8 mouse cellular contexts compared by ENCODE assay signal in the genomic region with DNA sequence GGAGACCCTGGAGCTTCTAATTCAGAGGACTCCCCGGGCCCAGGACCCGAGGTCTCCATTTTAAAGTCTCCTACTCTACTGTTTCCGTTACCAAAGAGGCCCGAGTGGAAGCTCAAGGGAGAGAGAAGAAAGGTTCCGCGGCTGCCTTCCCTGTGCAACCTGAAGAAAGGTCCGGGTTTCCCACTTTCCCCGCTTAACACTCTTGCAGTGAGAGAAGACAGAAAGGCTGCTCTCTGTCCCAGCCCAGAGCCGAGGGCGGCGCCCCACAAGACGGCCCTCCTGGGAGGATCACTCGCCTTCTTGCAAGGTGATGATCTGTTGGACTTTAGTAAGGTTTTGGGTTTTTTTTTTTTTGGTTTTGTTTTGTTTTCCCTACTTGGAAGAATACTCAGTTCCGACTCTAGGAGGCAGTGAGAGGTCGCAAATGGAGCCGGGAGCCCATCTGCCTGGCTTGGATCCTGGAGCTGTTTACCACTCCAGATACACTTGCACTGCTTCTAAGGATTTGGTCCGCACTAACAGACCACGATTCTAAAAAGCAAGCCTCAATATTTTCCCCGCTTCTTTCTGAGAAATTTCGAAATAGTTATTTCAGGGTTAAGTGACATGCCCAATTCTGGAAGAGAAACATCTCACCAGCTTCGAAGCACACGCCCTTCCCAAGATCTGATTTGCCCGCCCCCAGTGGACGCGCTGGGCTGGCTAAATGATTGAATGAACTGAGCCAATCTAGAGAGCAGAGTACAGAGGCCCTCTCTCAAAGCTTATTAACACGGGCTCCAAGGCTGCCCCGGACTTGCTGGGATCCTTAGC. TPM values are rescaled to one million over a fixed set of nuclear protein-coding genes. Genes with fewer than 3 reads are reported as not detected.
DNase-seq lines count a peak whose midpoint lies in the region; ATAC-seq lines count a peak whose summit lies in the region.

A gene (minus strand): TSS at position 101 of the 813 bp plus-strand sequence.

- H3K4me1 ChIP-seq in intestine, embryonic 14.5 days (replicated peaks; ENCODE audit: control insufficient read depth, insufficient read depth, low read length): peaks cover 15% of the 10 kb centered on the region

- peak; percentile 89 to 91 for DNase-seq in adrenal gland, adult 18-20 months (ENCODE audit: low spot score in 2 of 2)
- peak; percentile 92 for DNase-seq in embryo, embryonic 11 days
- peak; percentile 83 for DNase-seq in gastrocnemius, postnatal 25 days
- peak; percentile 99 for DNase-seq in intestine, embryonic 14.5 days (ENCODE audit: low spot score)
- DNase-seq in left cerebral cortex, postnatal 14 days (ENCODE audit: low spot score in 2 of 2): peak; percentile 92 to 93
- peak; percentile 94 for DNase-seq in mesoderm, embryonic 11.5 days (ENCODE audit: low read depth, low spot score)
- peak; percentile 79 to 84 for DNase-seq in right cerebral cortex, postnatal 36 days (ENCODE audit: low spot score in 2 of 2)
- DNase-seq in yolk sac, embryonic 10.5 days (ENCODE audit: low spot score): peak; percentile 90

- WGBS in intestine, embryonic 14.5 days: 0% methylated on average over 27 of the region's 27 CpGs

- peak within 1 kb of the TSS; percentile 97 for H3K4me2 ChIP-seq in intestine, embryonic 14.5 days (ENCODE audit: low read length)

- H3K4me3 ChIP-seq in intestine, embryonic 14.5 days (ENCODE audit: low read depth, low read length): peak within 1 kb of the TSS; percentile 83

- no peaks in the 10 kb centered on the region for H3K9me3 ChIP-seq in intestine, embryonic 14.5 days (ENCODE audit: control insufficient read depth, low read length)

- H3K27me3 ChIP-seq in intestine, embryonic 14.5 days (replicated peaks; ENCODE audit: control insufficient read depth, insufficient read depth, low read length): no peaks in the 10 kb centered on the region

- peak; percentile 91 for ATAC-seq in intestine, embryonic 14.5 days (replicated peaks; ENCODE audit: low FRiP score, low TSS enrichment, low read depth)

- H3K36me3 ChIP-seq in intestine, embryonic 14.5 days (ENCODE audit: control insufficient read depth, insufficient read depth, low read length): peaks cover 18% of the 10 kb centered on the region

- peak within 1 kb of the TSS; percentile 78 for H3K9ac ChIP-seq in intestine, embryonic 14.5 days (ENCODE audit: low read length)

- intact Hi-C loops in left cerebral cortex, postnatal 14 days (cut with DNase I): loop anchor here (1.0 to 10.0 kb wide), 4 partner anchors 52 to 454 kb away; a partner anchor contains a TSS

- peak within 1 kb of the TSS; percentile 57; the same call in 1 of the 2 replicates for H3K27ac ChIP-seq in intestine, embryonic 14.5 days (ENCODE audit: low read depth)

RNA-seq across cellular contexts. Expression of the gene that starts here (rescaled TPM):
- total RNA-seq in adrenal gland, adult 18-20 months (2021): 100 to 1,000 TPM; 121 to 161 TPM
- 100 to 1,000 TPM; 139 to 141 TPM for total RNA-seq in gastrocnemius, postnatal 25 days (2021)
- 124 and 135 TPM in 2 replicates for polyA plus RNA-seq in intestine, embryonic 14.5 days (2014; fragmentation: Nextera tagmentation; extraction: Ambion mirVana)
- total RNA-seq in left cerebral cortex, postnatal 14 days (2021): 10 to 100 TPM; 89.9 to 94.8 TPM

Comparison
In these comparisons a context has a peak if more than half of its experiments do, and no peak if none do; other contexts are left out.
1. Peak in every context shown above with its lines: DNase-seq, ATAC-seq, H3K4me3 ChIP-seq and H3K27ac ChIP-seq.